In genomic region chr17:46728904-46729318, GRCm38 (mm10) we compare ENCODE assay signal across 8 mouse cellular contexts. TPM values are rescaled to one million over a fixed set of nuclear protein-coding genes. Genes with fewer than 3 reads are reported as not detected.
DNase-seq lines count a peak whose midpoint lies in the region; ATAC-seq lines count a peak whose summit lies in the region.

Gene Gnmt, minus strand, starts transcription at chr17:46729168.

- H3K9me3 ChIP-seq in limb, embryonic 10.5 days (replicated peaks): no peaks in the 10 kb centered on the region

- H3K4me3 ChIP-seq in limb, embryonic 10.5 days: peak within 1 kb of the TSS; percentile 13; the same call in 1 of the 2 replicates

- H3K27me3 ChIP-seq in limb, embryonic 10.5 days (ENCODE audit: low read depth, poor library complexity, severe bottlenecking): peaks cover 29% of the 10 kb centered on the region

- 16% methylated on average over 24 of the region's 24 CpGs for WGBS in limb, embryonic 10.5 days

- peaks cover 28% of the 10 kb centered on the region for H3K36me3 ChIP-seq in limb, embryonic 10.5 days

- H3K4me1 ChIP-seq in limb, embryonic 10.5 days: peaks cover 7% of the 10 kb centered on the region; the same call in 1 of the 2 replicates

- peak; percentile 42; the same call in 1 of the 2 replicates for ATAC-seq in megakaryocyte-erythroid progenitor cell, adult 5-6 weeks (replicated peaks; ENCODE audit: low FRiP score, low TSS enrichment, poor library complexity, severe bottlenecking)

- H3K27ac ChIP-seq in limb, embryonic 10.5 days: no peak within 1 kb of the TSS

- peak; percentile 67 for DNase-seq in urinary bladder, postnatal 14 days (ENCODE audit: low spot score)
- DNase-seq in urinary bladder, postnatal 10 days (ENCODE audit: low spot score): no peak
- DNase-seq in gonadal fat pad, adult 2 months (ENCODE audit: low read depth): no peak
- no peak for DNase-seq in limb, embryonic 10.5 days (ENCODE audit: low spot score)
- DNase-seq in natural killer cell, adult 2 months (ENCODE audit: low spot score in 2 of 2): no peak
- DNase-seq in yolk sac, embryonic 10.5 days (ENCODE audit: low spot score): no peak
- DNase-seq in Muller cell, postnatal 12 days (ENCODE audit: inconsistent ontology term): no peak

RNA-seq across cellular contexts. Expression of gene Gnmt, which starts in this region (rescaled TPM):
- 12.3 and 16.7 TPM in 2 replicates for polyA plus RNA-seq in gonadal fat pad, adult 2 months (2012; rRNA removed)
- 0.48 and 0.83 TPM in 2 replicates for polyA plus RNA-seq in limb, embryonic 10.5 days (2016; fragmentation: Nextera tagmentation; extraction: Ambion mirVana)
- total RNA-seq in megakaryocyte-erythroid progenitor cell, adult 5-6 weeks (2014; fragmentation: Nextera tagmentation): 6.5 TPM in 1 of 2 replicates, not detected in the other
- not detected in 2 replicates for total RNA-seq in megakaryocyte-erythroid progenitor cell, adult 5-6 weeks (2017)
